Mouse (Mus musculus): Measurements from ENCODE around the gene Rhobtb3. TPM values are rescaled to one million over a fixed set of nuclear protein-coding genes. Genes with fewer than 3 reads are reported as not detected.
"Not testable (repeated sequence)": the region's sequence is repeated elsewhere in the genome, so short reads cannot be mapped to it uniquely, and the experiment has no call there.

Rhobtb3 gene
- total and polyA plus RNA-seq, 2 experiments, result 1.7 to 8.5 TPM

GRCm38 (mm10) chr13:75933287-75933686, 10.4 kb downstream of the Rhobtb3 start:
- Histone ChIP-seq H3K27me3 (ENCODE audit: control insufficient read depth, insufficient read depth, low read length) (no peaks in the 10 kb centered on the region), H3K79me2 (ENCODE audit: control insufficient read depth, insufficient read depth, low read length) (no peaks in the 10 kb centered on the region; the same call in 1 of the 2 replicates), H3K9ac (ENCODE audit: low read depth, low read length) (no peak overlapping the region), H3K4me3 (ENCODE audit: insufficient read depth, low read depth, low read length) (no peak overlapping the region), H3K27ac (replicated peaks; ENCODE audit: insufficient read depth, low read depth, low read length) (no peak overlapping the region), H3K4me1 (ENCODE audit: control insufficient read depth, insufficient read depth, low read length) (peaks cover 2% of the 10 kb centered on the region; the same call in 1 of the 2 replicates), H3K36me3 (ENCODE audit: control insufficient read depth, insufficient read depth, low read length) (no peaks in the 10 kb centered on the region; the same call in 1 of the 2 replicates)
- no peak for DNase-seq (ENCODE audit: extremely low read depth, low read depth, low spot score)
- TF ChIP-seq CTCF (IDR thresholded peaks at IDR 0.05; ENCODE audit: low read depth, low read length) (no peak), POLR2A (IDR thresholded peaks at IDR 0.05; ENCODE audit: extremely low read depth, insufficient read depth, low read length) (no peak)
- WGBS, result 96% methylated on average over 1 of the region's 1 CpGs

GRCm38 (mm10) chr13:75931073-75931472, 12.7 kb downstream of the Rhobtb3 start:
- peaks cover 2% of the 10 kb centered on the region; the same call in 1 of the 2 replicates for H3K4me1 ChIP-seq (ENCODE audit: control insufficient read depth, insufficient read depth, low read length)
- no peak overlapping the region for H3K4me3 ChIP-seq (ENCODE audit: insufficient read depth, low read depth, low read length)
- no peaks in the 10 kb centered on the region; the same call in 1 of the 2 replicates for H3K36me3 ChIP-seq (ENCODE audit: control insufficient read depth, insufficient read depth, low read length)
- 6% methylated on average over 5 of the region's 5 CpGs for WGBS
- TF ChIP-seq POLR2A (IDR thresholded peaks at IDR 0.05; ENCODE audit: extremely low read depth, insufficient read depth, low read length) (no peak), CTCF (IDR thresholded peaks at IDR 0.05; ENCODE audit: low read depth, low read length) (no peak)
- no peak overlapping the region for H3K9ac ChIP-seq (ENCODE audit: low read depth, low read length)
- no peak for DNase-seq (ENCODE audit: extremely low read depth, low read depth, low spot score)
- no peak overlapping the region for H3K27ac ChIP-seq (replicated peaks; ENCODE audit: insufficient read depth, low read depth, low read length)
- H3K79me2 ChIP-seq (ENCODE audit: control insufficient read depth, insufficient read depth, low read length), result no peaks in the 10 kb centered on the region; the same call in 1 of the 2 replicates
- no peaks in the 10 kb centered on the region for H3K27me3 ChIP-seq (ENCODE audit: control insufficient read depth, insufficient read depth, low read length)

- DNase-seq (ENCODE audit: extremely low read depth, low read depth, low spot score), result no peak
- Histone ChIP-seq H3K4me1 (ENCODE audit: control insufficient read depth, insufficient read depth, low read length) (peaks cover 2% of the 10 kb centered on the region; the same call in 1 of the 2 replicates), H3K36me3 (ENCODE audit: control insufficient read depth, insufficient read depth, low read length) (no peaks in the 10 kb centered on the region; the same call in 1 of the 2 replicates), H3K79me2 (ENCODE audit: control insufficient read depth, insufficient read depth, low read length) (no peaks in the 10 kb centered on the region; the same call in 1 of the 2 replicates), H3K9ac (ENCODE audit: low read depth, low read length) (no peak overlapping the region), H3K27me3 (ENCODE audit: control insufficient read depth, insufficient read depth, low read length) (no peaks in the 10 kb centered on the region), H3K4me3 (ENCODE audit: insufficient read depth, low read depth, low read length) (no peak overlapping the region), H3K27ac (replicated peaks; ENCODE audit: insufficient read depth, low read depth, low read length) (no peak overlapping the region)
- WGBS, result 69% methylated on average over 2 of the region's 2 CpGs
- TF ChIP-seq POLR2A (IDR thresholded peaks at IDR 0.05; ENCODE audit: extremely low read depth, insufficient read depth, low read length) (no peak), CTCF (IDR thresholded peaks at IDR 0.05; ENCODE audit: low read depth, low read length) (no peak)
Measured at GRCm38 (mm10) chr13:75930660-75931059, 13.1 kb downstream of the Rhobtb3 start.

GRCm38 (mm10) chr13:75930023-75930422, 13.7 kb downstream of the Rhobtb3 start:
- no peak overlapping the region for H3K4me3 ChIP-seq (ENCODE audit: insufficient read depth, low read depth, low read length)
- DNase-seq (ENCODE audit: extremely low read depth, low read depth, low spot score), result no peak
- no peak for TF ChIP-seq CTCF (IDR thresholded peaks at IDR 0.05; ENCODE audit: low read depth, low read length)
- TF ChIP-seq POLR2A (IDR thresholded peaks at IDR 0.05; ENCODE audit: extremely low read depth, insufficient read depth, low read length), result no peak
- no peaks in the 10 kb centered on the region; the same call in 1 of the 2 replicates for H3K36me3 ChIP-seq (ENCODE audit: control insufficient read depth, insufficient read depth, low read length)
- WGBS, result 96% methylated on average over 20 of the region's 20 CpGs
- no peaks in the 10 kb centered on the region; the same call in 1 of the 2 replicates for H3K79me2 ChIP-seq (ENCODE audit: control insufficient read depth, insufficient read depth, low read length)
- no peak overlapping the region for H3K27ac ChIP-seq (replicated peaks; ENCODE audit: insufficient read depth, low read depth, low read length)
- H3K4me1 ChIP-seq (ENCODE audit: control insufficient read depth, insufficient read depth, low read length), result peaks cover 2% of the 10 kb centered on the region; the same call in 1 of the 2 replicates
- H3K9ac ChIP-seq (ENCODE audit: low read depth, low read length), result no peak overlapping the region
- H3K27me3 ChIP-seq (ENCODE audit: control insufficient read depth, insufficient read depth, low read length), result no peaks in the 10 kb centered on the region

GRCm38 (mm10) chr13:75929071-75929470, 14.7 kb downstream of the Rhobtb3 start:
- WGBS, result 98% methylated on average over 5 of the region's 5 CpGs
- not testable (repeated sequence) for H3K27ac ChIP-seq (replicated peaks; ENCODE audit: insufficient read depth, low read depth, low read length); H3K4me3 ChIP-seq (ENCODE audit: insufficient read depth, low read depth, low read length); H3K79me2 ChIP-seq (ENCODE audit: control insufficient read depth, insufficient read depth, low read length); H3K36me3 ChIP-seq (ENCODE audit: control insufficient read depth, insufficient read depth, low read length); H3K9ac ChIP-seq (ENCODE audit: low read depth, low read length); H3K27me3 ChIP-seq (ENCODE audit: control insufficient read depth, insufficient read depth, low read length); DNase-seq (ENCODE audit: extremely low read depth, low read depth, low spot score); H3K4me1 ChIP-seq (ENCODE audit: control insufficient read depth, insufficient read depth, low read length)

GRCm38 (mm10) chr13:75927951-75928350, 15.8 kb downstream of the Rhobtb3 start:
- TF ChIP-seq POLR2A (IDR thresholded peaks at IDR 0.05; ENCODE audit: extremely low read depth, insufficient read depth, low read length), result no peak
- TF ChIP-seq CTCF (IDR thresholded peaks at IDR 0.05; ENCODE audit: low read depth, low read length), result no peak
- Histone ChIP-seq H3K27me3 (ENCODE audit: control insufficient read depth, insufficient read depth, low read length) (no peaks in the 10 kb centered on the region), H3K79me2 (ENCODE audit: control insufficient read depth, insufficient read depth, low read length) (no peaks in the 10 kb centered on the region), H3K4me3 (ENCODE audit: insufficient read depth, low read depth, low read length) (no peak overlapping the region), H3K4me1 (ENCODE audit: control insufficient read depth, insufficient read depth, low read length) (peaks cover 2% of the 10 kb centered on the region; the same call in 1 of the 2 replicates), H3K27ac (replicated peaks; ENCODE audit: insufficient read depth, low read depth, low read length) (no peak overlapping the region), H3K36me3 (ENCODE audit: control insufficient read depth, insufficient read depth, low read length) (no peaks in the 10 kb centered on the region; the same call in 1 of the 2 replicates), H3K9ac (ENCODE audit: low read depth, low read length) (no peak overlapping the region)
- no peak for DNase-seq (ENCODE audit: extremely low read depth, low read depth, low spot score)
